Mouse (Mus musculus): ENCODE data around the gene Entpd2. TPM values are rescaled to one million over a fixed set of nuclear protein-coding genes. Genes with fewer than 3 reads are reported as not detected.

The Entpd2 gene
- polyA plus RNA-seq, 1 experiment, result not detected

GRCm38 (mm10) chr2:25436286-25436820 lies 40.7 kb downstream of the Entpd2 start:
- H3K27ac ChIP-seq (ENCODE audit: control insufficient read depth, insufficient read depth, low read depth, low read length, poor library complexity), result no peak overlapping the region
- 89% methylated on average over 10 of the region's 10 CpGs for WGBS
- H3K4me3 ChIP-seq (replicated peaks; ENCODE audit: control insufficient read depth, low read depth, low read length), result no peak overlapping the region
- no peak for TF ChIP-seq POLR2A (IDR thresholded peaks at IDR 0.05; ENCODE audit: borderline replicate concordance, control insufficient read depth, low read depth, low read length)
- no peak for TF ChIP-seq CTCF (IDR thresholded peaks at IDR 0.05; ENCODE audit: control insufficient read depth, insufficient read depth, low read length)
- no peaks in the 10 kb centered on the region for H3K4me1 ChIP-seq (ENCODE audit: control insufficient read depth, insufficient read depth, low read length)

GRCm38 (mm10) chr2:25441067-25441466 lies 45.4 kb downstream of the Entpd2 start:
- Histone ChIP-seq H3K27ac (ENCODE audit: control insufficient read depth, insufficient read depth, low read depth, low read length, poor library complexity) (no peak overlapping the region), H3K4me1 (ENCODE audit: control insufficient read depth, insufficient read depth, low read length) (no peaks in the 10 kb centered on the region), H3K4me3 (replicated peaks; ENCODE audit: control insufficient read depth, low read depth, low read length) (no peak overlapping the region)
- 88% methylated on average over 20 of the region's 20 CpGs for WGBS
- TF ChIP-seq POLR2A (IDR thresholded peaks at IDR 0.05; ENCODE audit: borderline replicate concordance, control insufficient read depth, low read depth, low read length) (no peak), CTCF (IDR thresholded peaks at IDR 0.05; ENCODE audit: control insufficient read depth, insufficient read depth, low read length) (no peak)

GRCm38 (mm10) chr2:25442682-25443081 lies 47.0 kb downstream of the Entpd2 start:
- Histone ChIP-seq H3K4me3 (replicated peaks; ENCODE audit: control insufficient read depth, low read depth, low read length) (no peak overlapping the region), H3K27ac (ENCODE audit: control insufficient read depth, insufficient read depth, low read depth, low read length, poor library complexity) (no peak overlapping the region), H3K4me1 (ENCODE audit: control insufficient read depth, insufficient read depth, low read length) (no peaks in the 10 kb centered on the region)
- TF ChIP-seq POLR2A (IDR thresholded peaks at IDR 0.05; ENCODE audit: borderline replicate concordance, control insufficient read depth, low read depth, low read length), result no peak
- WGBS, result 85% methylated on average over 14 of the region's 14 CpGs

Other genes starting within 250 kb of the Entpd2 start
- gene Nrarp, start 215.1 kb upstream of the Entpd2 start, polyA plus RNA-seq (2011; ENCODE audit: insufficient read depth, insufficient read length, low replicate concordance, missing spikeins), result 1.7 and 2.6 TPM in 2 replicates
- 3.9 and 8.9 TPM in 2 replicates for gene Tor4a, start 199.0 kb upstream of the Entpd2 start, polyA plus RNA-seq (2011; ENCODE audit: insufficient read depth, insufficient read length, low replicate concordance, missing spikeins)
- 26.7 and 38.0 TPM in 2 replicates for gene Nelfb, start 184.4 kb upstream of the Entpd2 start, polyA plus RNA-seq (2011; ENCODE audit: insufficient read depth, insufficient read length, low replicate concordance, missing spikeins)
- gene Stpg3, start 181.2 kb upstream of the Entpd2 start, polyA plus RNA-seq (2011; ENCODE audit: insufficient read depth, insufficient read length, low replicate concordance, missing spikeins), result not detected in 2 replicates
- not detected in 2 replicates for gene Fam166a, start 177.1 kb upstream of the Entpd2 start, polyA plus RNA-seq (2011; ENCODE audit: insufficient read depth, insufficient read length, low replicate concordance, missing spikeins)
- 319 and 327 TPM in 2 replicates for gene Tubb4b, start 171.2 kb upstream of the Entpd2 start, polyA plus RNA-seq (2011; ENCODE audit: insufficient read depth, insufficient read length, low replicate concordance, missing spikeins)
- not detected in 2 replicates for gene Slc34a3, start 161.5 kb upstream of the Entpd2 start, polyA plus RNA-seq (2011; ENCODE audit: insufficient read depth, insufficient read length, low replicate concordance, missing spikeins)
- gene Rnf224, start 159.1 kb upstream of the Entpd2 start, polyA plus RNA-seq (2011; ENCODE audit: insufficient read depth, insufficient read length, low replicate concordance, missing spikeins), result not detected in 2 replicates
- 3.1 and 4.2 TPM in 2 replicates for gene Rnf208, start 153.6 kb upstream of the Entpd2 start, polyA plus RNA-seq (2011; ENCODE audit: insufficient read depth, insufficient read length, low replicate concordance, missing spikeins)
- not detected in 2 replicates for gene Cysrt1, start 153.4 kb upstream of the Entpd2 start, polyA plus RNA-seq (2011; ENCODE audit: insufficient read depth, insufficient read length, low replicate concordance, missing spikeins)
- gene AL732309.1, start 149.0 kb upstream of the Entpd2 start, polyA plus RNA-seq (2011; ENCODE audit: insufficient read depth, insufficient read length, low replicate concordance, missing spikeins), result 9.9 and 22.3 TPM in 2 replicates
- 5.0 and 15.6 TPM in 2 replicates for gene Tmem203, start 140.4 kb upstream of the Entpd2 start, polyA plus RNA-seq (2011; ENCODE audit: insufficient read depth, insufficient read length, low replicate concordance, missing spikeins)
- gene Tprn, start 133.3 kb upstream of the Entpd2 start, polyA plus RNA-seq (2011; ENCODE audit: insufficient read depth, insufficient read length, low replicate concordance, missing spikeins), result 1.4 and 17.5 TPM in 2 replicates
- 48.8 and 65.8 TPM in 2 replicates for gene Ssna1, start 123.4 kb upstream of the Entpd2 start, polyA plus RNA-seq (2011; ENCODE audit: insufficient read depth, insufficient read length, low replicate concordance, missing spikeins)
- 20.1 and 34.3 TPM in 2 replicates for gene Anapc2, start 123.4 kb upstream of the Entpd2 start, polyA plus RNA-seq (2011; ENCODE audit: insufficient read depth, insufficient read length, low replicate concordance, missing spikeins)
- gene Tmem210, start 107.7 kb upstream of the Entpd2 start, polyA plus RNA-seq (2011; ENCODE audit: insufficient read depth, insufficient read length, low replicate concordance, missing spikeins), result not detected in 2 replicates
- not detected in 2 replicates for gene Lrrc26, start 106.0 kb upstream of the Entpd2 start, polyA plus RNA-seq (2011; ENCODE audit: insufficient read depth, insufficient read length, low replicate concordance, missing spikeins)
- gene Grin1, start 76.7 kb upstream of the Entpd2 start, polyA plus RNA-seq (2011; ENCODE audit: insufficient read depth, insufficient read length, low replicate concordance, missing spikeins), result 5.0 TPM in 1 of 2 replicates, not detected in the other
- 25.9 and 33.0 TPM in 2 replicates for gene Man1b1, start 63.5 kb upstream of the Entpd2 start, polyA plus RNA-seq (2011; ENCODE audit: insufficient read depth, insufficient read length, low replicate concordance, missing spikeins)
- 22.8 and 29.5 TPM in 2 replicates for gene Dpp7, start 39.5 kb upstream of the Entpd2 start, polyA plus RNA-seq (2011; ENCODE audit: insufficient read depth, insufficient read length, low replicate concordance, missing spikeins)
- 20.1 and 62.6 TPM in 2 replicates for gene Uap1l1, start 30.2 kb upstream of the Entpd2 start, polyA plus RNA-seq (2011; ENCODE audit: insufficient read depth, insufficient read length, low replicate concordance, missing spikeins)
- 13.7 and 27.3 TPM in 2 replicates for gene Sapcd2, start 23.6 kb upstream of the Entpd2 start, polyA plus RNA-seq (2011; ENCODE audit: insufficient read depth, insufficient read length, low replicate concordance, missing spikeins)
- gene Npdc1, start 3.5 kb downstream of the Entpd2 start, polyA plus RNA-seq (2011; ENCODE audit: insufficient read depth, insufficient read length, low replicate concordance, missing spikeins), result 3.4 and 22.4 TPM in 2 replicates
- 3.4 and 17.9 TPM in 2 replicates for gene Fut7, start 27.4 kb downstream of the Entpd2 start, polyA plus RNA-seq (2011; ENCODE audit: insufficient read depth, insufficient read length, low replicate concordance, missing spikeins)
- 5.0 and 15.0 TPM in 2 replicates for gene Abca2, start 32.8 kb downstream of the Entpd2 start, polyA plus RNA-seq (2011; ENCODE audit: insufficient read depth, insufficient read length, low replicate concordance, missing spikeins)
- gene Clic3, start 61.0 kb downstream of the Entpd2 start, polyA plus RNA-seq (2011; ENCODE audit: insufficient read depth, insufficient read length, low replicate concordance, missing spikeins), result not detected in 2 replicates
- 42.2 and 114 TPM in 2 replicates for gene Paxx, start 65.2 kb downstream of the Entpd2 start, polyA plus RNA-seq (2011; ENCODE audit: insufficient read depth, insufficient read length, low replicate concordance, missing spikeins)
- gene Ptgds, start 74.2 kb downstream of the Entpd2 start, polyA plus RNA-seq (2011; ENCODE audit: insufficient read depth, insufficient read length, low replicate concordance, missing spikeins), result 9.3 TPM in 1 of 2 replicates, not detected in the other
- gene Lcn12, start 98.0 kb downstream of the Entpd2 start, polyA plus RNA-seq (2011; ENCODE audit: insufficient read depth, insufficient read length, low replicate concordance, missing spikeins), result not detected in 2 replicates
- 18.5 and 30.4 TPM in 2 replicates for gene Fbxw5, start 104.9 kb downstream of the Entpd2 start, polyA plus RNA-seq (2011; ENCODE audit: insufficient read depth, insufficient read length, low replicate concordance, missing spikeins)
- 1.6 and 6.2 TPM in 2 replicates for gene C8g, start 105.8 kb downstream of the Entpd2 start, polyA plus RNA-seq (2011; ENCODE audit: insufficient read depth, insufficient read length, low replicate concordance, missing spikeins)
- 14.5 and 22.7 TPM in 2 replicates for gene Traf2, start 151.1 kb downstream of the Entpd2 start, polyA plus RNA-seq (2011; ENCODE audit: insufficient read depth, insufficient read length, low replicate concordance, missing spikeins)
- gene Edf1, start 162.0 kb downstream of the Entpd2 start, polyA plus RNA-seq (2011; ENCODE audit: insufficient read depth, insufficient read length, low replicate concordance, missing spikeins), result 46.6 and 73.8 TPM in 2 replicates
- 1.1 and 9.7 TPM in 2 replicates for gene Mamdc4, start 179.0 kb downstream of the Entpd2 start, polyA plus RNA-seq (2011; ENCODE audit: insufficient read depth, insufficient read length, low replicate concordance, missing spikeins)
- gene Phpt1, start 179.3 kb downstream of the Entpd2 start, polyA plus RNA-seq (2011; ENCODE audit: insufficient read depth, insufficient read length, low replicate concordance, missing spikeins), result 12.3 and 16.4 TPM in 2 replicates
- gene Ajm1, start 185.9 kb downstream of the Entpd2 start, polyA plus RNA-seq (2011; ENCODE audit: insufficient read depth, insufficient read length, low replicate concordance, missing spikeins), result 0.34 and 0.92 TPM in 2 replicates
- gene Rabl6, start 212.6 kb downstream of the Entpd2 start, polyA plus RNA-seq (2011; ENCODE audit: insufficient read depth, insufficient read length, low replicate concordance, missing spikeins), result 33.4 and 38.2 TPM in 2 replicates
- not detected in 2 replicates for gene Ccdc183, start 221.8 kb downstream of the Entpd2 start, polyA plus RNA-seq (2011; ENCODE audit: insufficient read depth, insufficient read length, low replicate concordance, missing spikeins)
- gene Tmem141, start 226.1 kb downstream of the Entpd2 start, polyA plus RNA-seq (2011; ENCODE audit: insufficient read depth, insufficient read length, low replicate concordance, missing spikeins), result 17.3 and 20.9 TPM in 2 replicates
- 14.7 and 28.0 TPM in 2 replicates for gene Fcna, start 232.2 kb downstream of the Entpd2 start, polyA plus RNA-seq (2011; ENCODE audit: insufficient read depth, insufficient read length, low replicate concordance, missing spikeins)

Data from bone marrow, adult 2 months (tissue).